Comparison of ENCODE assay signal across 8 mouse cellular contexts in genomic region chr6:51470311-51471178, GRCm38 (mm10). TPM values are rescaled to one million over a fixed set of nuclear protein-coding genes. Genes with fewer than 3 reads are reported as not detected.
DNase-seq lines count a peak whose midpoint lies in the region; ATAC-seq and TF ChIP-seq lines count a peak whose summit lies in the region.

Gene Cbx3, plus strand, starts transcription at chr6:51470360.

- ATAC-seq in erythroblast, adult 5-6 weeks (replicated peaks; ENCODE audit: low FRiP score, poor library complexity, severe bottlenecking): peak; percentile 66
- peak; percentile 76 for ATAC-seq in heart, embryonic 11.5 days (replicated peaks; ENCODE audit: insufficient number of reproducible peaks, low FRiP score, low TSS enrichment)
- peak; percentile 88 for ATAC-seq in kidney, embryonic 16.5 days (ENCODE audit: low FRiP score, low TSS enrichment)
- ATAC-seq in liver, embryonic 12.5 days: peak; percentile 82
- ATAC-seq in stomach, embryonic 16.5 days (ENCODE audit: insufficient read depth, low FRiP score): peak; percentile 87

- under 1% methylated on average over 90 of the region's 99 CpGs for WGBS in heart, embryonic 11.5 days (ENCODE audit: insufficient replicate concordance)
- WGBS in kidney, embryonic 16.5 days: under 1% methylated on average over 69 of the region's 99 CpGs
- under 1% methylated on average over 97 of the region's 99 CpGs for WGBS in liver, embryonic 12.5 days (ENCODE audit: insufficient replicate concordance)
- WGBS in stomach, embryonic 16.5 days: under 1% methylated on average over 64 of the region's 99 CpGs

- H3K27ac ChIP-seq in heart, embryonic 11.5 days (ENCODE audit: low read depth, low read length): peak within 1 kb of the TSS; percentile 100
- H3K27ac ChIP-seq in kidney, embryonic 16.5 days (ENCODE audit: low read length): peak within 1 kb of the TSS; percentile 100
- H3K27ac ChIP-seq in liver, embryonic 12.5 days: peak within 1 kb of the TSS; percentile 98
- H3K27ac ChIP-seq in stomach, embryonic 16.5 days (ENCODE audit: low read length): peak within 1 kb of the TSS; percentile 100

- peak within 1 kb of the TSS; percentile 100 for H3K9ac ChIP-seq in heart, embryonic 11.5 days (ENCODE audit: low read depth, low read length)
- peak within 1 kb of the TSS; percentile 100 for H3K9ac ChIP-seq in kidney, embryonic 16.5 days (replicated peaks; ENCODE audit: low read length)
- peak within 1 kb of the TSS; percentile 93 for H3K9ac ChIP-seq in liver, embryonic 12.5 days
- peak within 1 kb of the TSS; percentile 99 for H3K9ac ChIP-seq in stomach, embryonic 16.5 days (ENCODE audit: low read length)

- H3K4me3 ChIP-seq in heart, embryonic 11.5 days (ENCODE audit: low read depth, low read length): peak within 1 kb of the TSS; percentile 88
- H3K4me3 ChIP-seq in kidney, embryonic 16.5 days (ENCODE audit: low read length): peak within 1 kb of the TSS; percentile 96
- H3K4me3 ChIP-seq in liver, embryonic 12.5 days: peak within 1 kb of the TSS; percentile 94
- peak within 1 kb of the TSS; percentile 98 for H3K4me3 ChIP-seq in stomach, embryonic 16.5 days (replicated peaks; ENCODE audit: low read length)

- H3K36me3 ChIP-seq in heart, embryonic 11.5 days (ENCODE audit: control insufficient read depth, insufficient read depth, low read length): peaks cover 25% of the 10 kb centered on the region
- H3K36me3 ChIP-seq in kidney, embryonic 16.5 days (ENCODE audit: insufficient read depth, low read length): peaks cover 29% of the 10 kb centered on the region
- peaks cover 61% of the 10 kb centered on the region for H3K36me3 ChIP-seq in liver, embryonic 12.5 days
- peaks cover 15% of the 10 kb centered on the region; the same call in 1 of the 2 replicates for H3K36me3 ChIP-seq in stomach, embryonic 16.5 days (ENCODE audit: control insufficient read depth, insufficient read depth, low read length)

- TF ChIP-seq POLR2A in brain, embryonic 14.5 days (IDR thresholded peaks at IDR 0.05; ENCODE audit: borderline replicate concordance, extremely low read depth, insufficient read depth, insufficient read length, poor library complexity, severe bottlenecking): peak; percentile 61; the same call in 1 of the 2 replicates

- H3K9me3 ChIP-seq in heart, embryonic 11.5 days (replicated peaks; ENCODE audit: control insufficient read depth, low read length): no peaks in the 10 kb centered on the region
- H3K9me3 ChIP-seq in kidney, embryonic 16.5 days (ENCODE audit: low read length): no peaks in the 10 kb centered on the region
- H3K9me3 ChIP-seq in liver, embryonic 12.5 days (replicated peaks): no peaks in the 10 kb centered on the region
- H3K9me3 ChIP-seq in stomach, embryonic 16.5 days (replicated peaks; ENCODE audit: control insufficient read depth, low read length): no peaks in the 10 kb centered on the region

- peak; percentile 93 for DNase-seq in CD4-positive helper T cell, adult 2 months (ENCODE audit: low read depth, low spot score)
- peak; percentile 97 for DNase-seq in brain, embryonic 14.5 days (ENCODE audit: low read depth)
- DNase-seq in neural tube, embryonic 10.5 days (ENCODE audit: extremely low spot score, low spot score): peak; percentile 90

- H3K4me2 ChIP-seq in heart, embryonic 11.5 days: peak within 1 kb of the TSS; percentile 67
- peak within 1 kb of the TSS; percentile 48 for H3K4me2 ChIP-seq in kidney, embryonic 16.5 days (replicated peaks; ENCODE audit: low read depth, low read length)
- peak within 1 kb of the TSS; percentile 63 for H3K4me2 ChIP-seq in liver, embryonic 12.5 days
- peak within 1 kb of the TSS; percentile 48 for H3K4me2 ChIP-seq in stomach, embryonic 16.5 days (ENCODE audit: low read depth, low read length)

- TF ChIP-seq CTCF in brain, embryonic 14.5 days (IDR thresholded peaks at IDR 0.05; ENCODE audit: borderline replicate concordance, extremely low read depth, insufficient read depth, insufficient read length): no peak

- H3K27me3 ChIP-seq in heart, embryonic 11.5 days (ENCODE audit: control insufficient read depth, insufficient read depth, low read length): no peaks in the 10 kb centered on the region
- H3K27me3 ChIP-seq in kidney, embryonic 16.5 days (ENCODE audit: insufficient read depth, low read length): no peaks in the 10 kb centered on the region
- no peaks in the 10 kb centered on the region for H3K27me3 ChIP-seq in liver, embryonic 12.5 days (replicated peaks)
- H3K27me3 ChIP-seq in stomach, embryonic 16.5 days (ENCODE audit: control insufficient read depth, insufficient read depth, low read length): no peaks in the 10 kb centered on the region

- peaks cover 15% of the 10 kb centered on the region for H3K4me1 ChIP-seq in heart, embryonic 11.5 days (ENCODE audit: control insufficient read depth, insufficient read depth, low read length)
- H3K4me1 ChIP-seq in kidney, embryonic 16.5 days (ENCODE audit: insufficient read depth, low read length): peaks cover 33% of the 10 kb centered on the region
- H3K4me1 ChIP-seq in liver, embryonic 12.5 days: peaks cover 45% of the 10 kb centered on the region
- peaks cover 23% of the 10 kb centered on the region for H3K4me1 ChIP-seq in stomach, embryonic 16.5 days (ENCODE audit: control insufficient read depth, insufficient read depth, low read length)

RNA-seq across cellular contexts. Expression of gene Cbx3, which starts in this region (rescaled TPM):
- 138 and 155 TPM in 2 replicates for polyA plus RNA-seq in brain, embryonic 14.5 days (2012; rRNA removed)
- 84.6 and 122 TPM in 2 replicates for total RNA-seq in erythroblast, adult 5-6 weeks (2015; ENCODE audit: low replicate concordance)
- total RNA-seq in erythroblast, adult 5-6 weeks (2017; ENCODE audit: low replicate concordance): 119 and 148 TPM in 2 replicates
- 396 and 399 TPM in 2 replicates for polyA plus RNA-seq in heart, embryonic 11.5 days (2014; fragmentation: Nextera tagmentation; extraction: Ambion mirVana)
- 421 and 427 TPM in 2 replicates for polyA plus RNA-seq in kidney, embryonic 16.5 days (2015; fragmentation: Nextera tagmentation; extraction: Ambion mirVana)
- 307 and 311 TPM in 2 replicates for polyA plus RNA-seq in liver, embryonic 12.5 days (2016; fragmentation: Nextera tagmentation; extraction: Ambion mirVana)
- 335 and 396 TPM in 2 replicates for polyA plus RNA-seq in stomach, embryonic 16.5 days (2015; fragmentation: Nextera tagmentation; extraction: Ambion mirVana)

Comparison
In these comparisons a context has a peak if more than half of its experiments do, and no peak if none do; other contexts are left out.
1. Peak in every context shown above with its lines: DNase-seq, ATAC-seq, H3K4me3 ChIP-seq and H3K27ac ChIP-seq.